Mouse (Mus musculus) lung, postnatal 0 days (tissue): ENCODE results near the gene Dnm3. TPM values are rescaled to one million over a fixed set of nuclear protein-coding genes. Genes with fewer than 3 reads are reported as not detected.

Experiments used
- ATAC-seq: fragments of 200-750 bp; cut with Nextera tagmentation; 2 replicates; pipeline ENCODE4 v1.8.0; 2017; ENCODE audit warnings: moderate library complexity
- DNase-seq: peaks from one replicate; pipeline ENCODE4 v3.0.0-alpha.2; 2016; ENCODE audit warnings: low spot score
- H3K27ac ChIP-seq: fragments of 300-500 bp; sonication (generic); 2 replicates; pipeline ENCODE4 v1.5.1; 2014; ENCODE audit warnings: antibody characterized with exemption, mild to moderate bottlenecking, low read length, mixed read lengths
- H3K27me3 ChIP-seq: fragments of 300-500 bp; sonication (generic); replicated peaks from 2 replicates; pipeline ENCODE4 v1.6.1; 2014; ENCODE audit warnings: low read length, mixed read lengths; ENCODE audit not compliant: insufficient read depth
- H3K36me3 ChIP-seq: fragments of 300-500 bp; sonication (generic); 2 replicates; pipeline ENCODE4 v1.6.1; 2014; ENCODE audit warnings: low read length, mixed read lengths; ENCODE audit not compliant: insufficient read depth
- H3K4me1 ChIP-seq: fragments of 300-500 bp; sonication (generic); 2 replicates; pipeline ENCODE4 v1.6.1; 2014; ENCODE audit warnings: antibody characterized with exemption, low read depth, low read length, mixed read lengths; ENCODE audit not compliant: insufficient read depth
- H3K4me2 ChIP-seq: fragments of 300-500 bp; sonication (generic); replicated peaks from 2 replicates; pipeline ENCODE4 v1.6.1; 2014; ENCODE audit warnings: low read depth, mild to moderate bottlenecking, low read length, moderate library complexity, mixed read lengths
- H3K4me3 ChIP-seq: fragments of 300-500 bp; sonication (generic); 2 replicates; pipeline ENCODE4 v1.5.1; 2014; ENCODE audit warnings: low read depth, low read length
- H3K9ac ChIP-seq: fragments of 300-500 bp; sonication (generic); replicated peaks from 2 replicates; pipeline ENCODE4 v1.6.1; 2014; ENCODE audit warnings: low read depth, mild to moderate bottlenecking
- H3K9me3 ChIP-seq: fragments of 300-500 bp; sonication (generic); 2 replicates; pipeline ENCODE4 v1.6.1; 2016; ENCODE audit warnings: low read length, mixed read lengths
- CTCF ChIP-seq: IDR thresholded peaks from 2 replicates; pipeline ENCODE4 v1.5.1; 2016; ENCODE audit warnings: antibody characterized with exemption, mild to moderate bottlenecking
- EP300 ChIP-seq: IDR thresholded peaks from 2 replicates; pipeline ENCODE4 v1.6.1; 2016; ENCODE audit warnings: antibody characterized with exemption, mild to moderate bottlenecking, control low read depth
- WGBS: fragments of 180-500 bp; shearing (Covaris S2); extraction: QIAGEN DNeasy Blood & Tissue Kit; methylation state at CpG from one replicate; pipeline ENCODE4 v1.1.7; 2014; 5-methylcytosine and 5-hydroxymethylcytosine counted together
- polyA plus RNA-seq: library from polyadenylated mRNA; unstranded; fragments of >200 nt; fragmentation: Nextera tagmentation; extraction: Ambion mirVana; gene quantifications from 2 replicates; pipeline ENCODE4 v1.2.1, GENCODE M21; 2015

The Dnm3 gene
- polyA plus RNA-seq, 1 experiment from 2014 or later = 3.4 TPM

- no peaks in the 10 kb centered on the region for H3K36me3 ChIP-seq
- no peaks in the 10 kb centered on the region for H3K9me3 ChIP-seq
- WGBS = 92% methylated on average over 5 of the region's 5 CpGs
- TF ChIP-seq EP300 = no peak
- TF ChIP-seq CTCF = no peak
- no peak overlapping the region for H3K27ac ChIP-seq
- no peaks in the 10 kb centered on the region for H3K4me1 ChIP-seq
- no peak overlapping the region for H3K9ac ChIP-seq
- H3K4me3 ChIP-seq = no peak overlapping the region
- H3K4me2 ChIP-seq = no peak overlapping the region
- ATAC-seq = no peak
- DNase-seq = no peak
- no peaks in the 10 kb centered on the region for H3K27me3 ChIP-seq
Observed at GRCm38 (mm10) chr1:162153118-162153517, 324.7 kb downstream of the Dnm3 start.

- no peak overlapping the region for H3K4me2 ChIP-seq
- ATAC-seq (peak; percentile 79), DNase-seq (peak; percentile 77)
- no peaks in the 10 kb centered on the region for H3K27me3 ChIP-seq
- H3K9me3 ChIP-seq = no peaks in the 10 kb centered on the region
- H3K4me3 ChIP-seq = no peak overlapping the region
- H3K9ac ChIP-seq = no peak overlapping the region
- H3K36me3 ChIP-seq = no peaks in the 10 kb centered on the region
- WGBS = 65% methylated on average over 3 of the region's 3 CpGs
- H3K27ac ChIP-seq = no peak overlapping the region
- TF ChIP-seq EP300 (peak; percentile 71), CTCF (no peak)
- H3K4me1 ChIP-seq = no peaks in the 10 kb centered on the region
Observed at GRCm38 (mm10) chr1:162149730-162150129, 328.1 kb downstream of the Dnm3 start.

GRCm38 (mm10) chr1:162147554-162147953 lies 330.3 kb downstream of the Dnm3 start:
- no peak overlapping the region for H3K9ac ChIP-seq
- H3K27ac ChIP-seq = no peak overlapping the region
- no peaks in the 10 kb centered on the region for H3K9me3 ChIP-seq
- DNase-seq = no peak
- TF ChIP-seq CTCF (no peak), EP300 (no peak)
- H3K4me2 ChIP-seq = no peak overlapping the region
- ATAC-seq = no peak
- no peaks in the 10 kb centered on the region for H3K36me3 ChIP-seq
- no peak overlapping the region for H3K4me3 ChIP-seq
- 77% methylated on average over 3 of the region's 3 CpGs for WGBS
- H3K4me1 ChIP-seq = no peaks in the 10 kb centered on the region
- H3K27me3 ChIP-seq = no peaks in the 10 kb centered on the region

GRCm38 (mm10) chr1:162145748-162146147 lies 332.1 kb downstream of the Dnm3 start:
- no peak for DNase-seq
- no peaks in the 10 kb centered on the region for H3K9me3 ChIP-seq
- no peak for ATAC-seq
- no peak overlapping the region for H3K9ac ChIP-seq
- H3K4me1 ChIP-seq = no peaks in the 10 kb centered on the region
- no peak overlapping the region for H3K4me2 ChIP-seq
- H3K27me3 ChIP-seq = no peaks in the 10 kb centered on the region
- no peaks in the 10 kb centered on the region for H3K36me3 ChIP-seq
- H3K4me3 ChIP-seq = no peak overlapping the region
- no peak overlapping the region for H3K27ac ChIP-seq
- TF ChIP-seq CTCF (no peak), EP300 (no peak)
- WGBS = 57% methylated on average over 5 of the region's 6 CpGs

- Histone ChIP-seq H3K27ac (no peak overlapping the region), H3K9me3 (no peaks in the 10 kb centered on the region), H3K4me3 (no peak overlapping the region), H3K9ac (no peak overlapping the region), H3K4me1 (no peaks in the 10 kb centered on the region), H3K27me3 (no peaks in the 10 kb centered on the region), H3K36me3 (no peaks in the 10 kb centered on the region), H3K4me2 (no peak overlapping the region)
- no peak for TF ChIP-seq CTCF
- no peak for TF ChIP-seq EP300
- DNase-seq (no peak), ATAC-seq (no peak)
- no CpG with 5 or more reads among the region's 1 CpGs for WGBS
Observed at GRCm38 (mm10) chr1:162144992-162145391, 332.8 kb downstream of the Dnm3 start.

GRCm38 (mm10) chr1:162143974-162144912 lies 333.6 kb downstream of the Dnm3 start:
- H3K27ac ChIP-seq = no peak overlapping the region
- ATAC-seq (peak; percentile 47; the same call in 1 of the 2 replicates), DNase-seq (peak; percentile 20)
- TF ChIP-seq EP300 (no peak), CTCF (no peak)
- no peak overlapping the region for H3K9ac ChIP-seq
- H3K4me1 ChIP-seq = no peaks in the 10 kb centered on the region
- no peaks in the 10 kb centered on the region for H3K9me3 ChIP-seq
- no peak overlapping the region for H3K4me3 ChIP-seq
- WGBS = 31% methylated on average over 6 of the region's 6 CpGs
- no peaks in the 10 kb centered on the region for H3K36me3 ChIP-seq
- no peak overlapping the region for H3K4me2 ChIP-seq
- no peaks in the 10 kb centered on the region for H3K27me3 ChIP-seq
